Mouse (Mus musculus): ENCODE results near the gene Pafah1b2. TPM values are rescaled to one million over a fixed set of nuclear protein-coding genes. Genes with fewer than 3 reads are reported as not detected.
A peak's percentile ranks its signal among the peaks of the same experiment; 100 is the strongest.

The Pafah1b2 gene
- total RNA-seq, 2 experiments from 2014 or later: 85.1 to 87.3 TPM

DNA sequence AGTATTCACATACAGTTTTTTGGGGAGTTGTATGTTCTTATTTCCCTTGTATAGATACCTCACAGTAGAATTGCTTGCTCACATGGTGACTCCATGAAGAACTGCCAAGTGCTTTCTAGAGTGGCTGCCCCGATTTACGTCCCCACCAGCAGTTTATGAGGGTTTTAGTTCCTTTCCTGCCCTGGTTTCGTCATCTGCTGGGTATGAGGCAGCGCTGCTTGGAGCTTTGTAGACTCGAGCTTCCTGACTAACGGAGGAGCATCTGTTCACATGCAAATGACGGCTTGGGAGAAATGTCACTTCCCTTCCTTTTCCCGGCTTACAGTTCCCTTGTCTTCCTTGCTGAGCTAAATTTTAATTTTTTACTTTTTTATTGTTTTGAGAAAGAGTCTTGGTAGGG, 15.5 kb upstream of the Pafah1b2 start:
- intact Hi-C loops (cut with DNase I): no loop called here
- peak; percentile 33 to 34 for DNase-seq

DNA sequence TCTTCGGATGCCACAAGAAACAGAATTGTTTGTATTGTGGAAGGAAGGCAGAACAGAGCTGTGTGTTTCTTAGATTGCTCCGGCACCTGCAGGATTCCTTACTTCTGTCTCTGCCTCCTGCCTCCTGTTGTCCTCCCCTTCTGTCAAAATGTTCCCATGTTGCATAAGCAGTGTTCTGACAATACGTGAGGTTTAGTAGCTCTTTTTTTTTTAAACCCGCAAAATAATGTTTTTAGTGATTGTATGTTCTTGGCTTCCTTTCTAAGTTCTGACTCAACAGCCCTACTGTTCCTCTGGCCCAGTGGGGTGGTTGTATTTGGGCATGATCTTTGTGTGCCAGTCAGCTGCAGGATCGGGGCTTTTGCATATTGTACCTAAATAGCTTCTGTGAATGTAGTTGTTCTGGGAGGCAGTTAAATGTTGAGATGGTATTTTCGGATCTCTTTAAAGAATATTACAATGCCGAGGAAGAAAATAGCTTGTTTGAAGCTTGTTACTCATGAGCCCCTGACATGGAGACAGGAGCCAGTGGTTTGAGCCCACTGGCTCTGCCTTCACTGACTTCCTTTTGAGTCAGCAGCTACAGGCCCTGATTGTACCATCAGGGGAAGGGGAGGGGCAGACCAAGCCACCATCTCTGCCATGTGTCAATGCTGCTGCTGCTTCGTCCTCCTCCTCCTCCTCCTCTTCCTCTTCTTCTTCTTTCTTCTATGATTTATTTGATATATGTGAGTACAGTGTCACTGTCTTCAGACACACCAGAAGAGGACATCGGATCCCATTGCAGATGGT, 13.8 kb upstream of the Pafah1b2 start:
- no peak for DNase-seq
- intact Hi-C loops (cut with DNase I): no loop called here

DNA sequence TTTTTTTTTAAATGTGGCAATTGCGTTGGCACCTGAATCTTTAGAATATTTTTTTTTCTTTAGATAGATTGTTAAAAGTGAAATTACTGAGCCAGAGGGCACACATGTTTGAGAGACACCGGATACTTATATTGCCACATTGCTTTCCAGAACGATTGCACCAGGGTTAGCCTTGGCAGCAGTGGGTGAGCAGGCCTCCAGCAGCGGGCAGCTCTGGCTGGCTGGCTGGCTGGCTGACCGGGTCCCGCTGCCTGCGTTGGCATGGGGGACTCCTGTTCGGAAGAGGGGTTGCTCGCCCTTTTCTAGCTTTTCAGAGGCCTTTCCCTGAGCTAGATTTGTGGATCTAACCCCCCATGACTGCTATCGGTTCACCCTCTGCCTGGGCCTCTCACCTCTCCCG, 11.1 kb upstream of the Pafah1b2 start:
- DNase-seq: no peak
- intact Hi-C loops (cut with DNase I): no loop called here

GRCm38 (mm10) chr9:46019975-46020374, 7.5 kb upstream of the Pafah1b2 start:
- DNase-seq: no peak
- intact Hi-C loops (cut with DNase I): loop anchor here (5.0 kb wide), 1 partner anchor 47 kb away; no protein-coding TSS in a partner anchor

GRCm38 (mm10) chr9:46018316-46018715, 5.8 kb upstream of the Pafah1b2 start:
- intact Hi-C loops (cut with DNase I): loop anchor here (5.0 kb wide), 1 partner anchor 49 kb away; no protein-coding TSS in a partner anchor
- no peak for DNase-seq

DNA sequence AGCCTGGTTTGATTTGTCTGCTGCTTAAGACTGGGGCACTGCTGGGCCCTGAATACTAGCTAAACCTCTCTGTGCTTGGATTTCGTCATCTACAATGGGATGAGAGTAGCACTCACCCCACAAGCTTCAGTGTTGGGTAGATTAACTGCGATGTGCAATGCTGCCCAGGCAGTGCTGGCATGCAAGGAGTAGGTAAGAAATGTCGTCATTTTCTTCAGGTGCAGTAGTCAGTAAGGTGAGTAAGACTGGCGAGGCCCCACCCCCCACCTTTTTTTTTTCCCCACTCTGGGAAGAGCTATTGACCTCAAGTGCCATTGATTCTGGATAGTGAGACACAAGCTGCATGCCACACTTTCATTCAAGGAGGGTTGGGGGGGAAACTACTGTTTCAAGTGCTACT, 3.9 kb upstream of the Pafah1b2 start:
- intact Hi-C loops (cut with DNase I): loop anchor here (5.0 kb wide), 1 partner anchor 51 kb away; no protein-coding TSS in a partner anchor
- DNase-seq: no peak

DNA sequence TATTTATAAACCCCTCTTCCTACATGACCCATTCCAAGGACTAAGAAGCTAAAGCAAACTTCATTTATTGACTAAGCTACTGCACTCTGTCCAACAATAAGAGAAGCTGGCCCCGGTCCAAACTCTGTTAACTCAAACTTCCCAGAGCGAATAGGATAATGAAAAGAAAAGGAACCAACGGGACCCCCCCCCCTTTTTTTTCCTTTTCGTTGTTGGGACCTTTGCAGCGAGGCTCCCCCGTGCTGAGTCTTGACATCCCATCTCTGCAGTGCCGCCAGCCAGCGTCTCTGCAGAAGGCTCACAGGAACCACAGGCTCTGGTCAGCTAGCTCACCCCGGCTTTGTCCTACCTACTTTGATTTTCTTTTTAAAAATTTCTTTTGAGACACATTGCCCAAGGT, 3.3 kb upstream of the Pafah1b2 start:
- intact Hi-C loops (cut with DNase I): loop anchor here (5.0 kb wide), 1 partner anchor 51 kb away; no protein-coding TSS in a partner anchor

GRCm38 (mm10) chr9:46015081-46015551, 2.6 kb upstream of the Pafah1b2 start:
- intact Hi-C loops (cut with DNase I): loop anchor here (5.0 kb wide), 1 partner anchor 52 kb away; no protein-coding TSS in a partner anchor
- DNase-seq: peak; percentile 74 to 86

More for the DNA sequence above, 3.3 kb upstream of the Pafah1b2 start:
- DNase-seq: peak; percentile 57 to 73

DNA sequence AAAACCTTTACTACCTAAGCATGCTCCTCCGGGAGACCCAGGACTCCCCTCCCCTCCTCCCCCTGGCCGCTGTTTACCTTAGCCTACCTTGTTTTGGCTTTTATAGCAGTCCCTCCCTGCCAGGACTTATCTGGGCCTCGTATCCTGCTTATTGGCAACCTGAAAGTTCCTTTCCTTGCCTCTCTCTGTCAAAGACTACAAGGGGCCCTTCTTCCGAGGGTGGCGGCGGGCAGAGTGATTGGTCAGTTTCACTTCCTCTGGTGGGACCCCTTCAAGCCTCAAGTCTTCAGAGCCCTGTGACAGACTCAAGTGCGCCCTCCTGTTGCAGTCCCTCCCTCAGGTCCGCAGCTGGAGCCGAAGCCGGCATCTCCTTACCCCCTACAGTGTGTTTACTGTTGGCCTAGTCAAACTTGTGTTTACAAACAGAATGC, 1.8 kb upstream of the Pafah1b2 start:
- peak; percentile 62 to 65 for DNase-seq
- intact Hi-C loops (cut with DNase I): loop anchor here (5.0 kb wide), 1 partner anchor 108 kb away; no protein-coding TSS in a partner anchor

GRCm38 (mm10) chr9:46013616-46014015, 1.1 kb upstream of the Pafah1b2 start:
- peak; percentile 32 to 33 for DNase-seq

GRCm38 (mm10) chr9:46013009-46013586, 608 bp upstream of the Pafah1b2 start:
- intact Hi-C loops (cut with DNase I): loop anchor here (5.0 kb wide), 1 partner anchor 109 kb away; no protein-coding TSS in a partner anchor
- peak; percentile 65 to 77 for DNase-seq

More at GRCm38 (mm10) chr9:46013616-46014015, 1.1 kb upstream of the Pafah1b2 start:
- intact Hi-C loops (cut with DNase I): loop anchor here (5.0 kb wide), 1 partner anchor 109 kb away; no protein-coding TSS in a partner anchor

DNA sequence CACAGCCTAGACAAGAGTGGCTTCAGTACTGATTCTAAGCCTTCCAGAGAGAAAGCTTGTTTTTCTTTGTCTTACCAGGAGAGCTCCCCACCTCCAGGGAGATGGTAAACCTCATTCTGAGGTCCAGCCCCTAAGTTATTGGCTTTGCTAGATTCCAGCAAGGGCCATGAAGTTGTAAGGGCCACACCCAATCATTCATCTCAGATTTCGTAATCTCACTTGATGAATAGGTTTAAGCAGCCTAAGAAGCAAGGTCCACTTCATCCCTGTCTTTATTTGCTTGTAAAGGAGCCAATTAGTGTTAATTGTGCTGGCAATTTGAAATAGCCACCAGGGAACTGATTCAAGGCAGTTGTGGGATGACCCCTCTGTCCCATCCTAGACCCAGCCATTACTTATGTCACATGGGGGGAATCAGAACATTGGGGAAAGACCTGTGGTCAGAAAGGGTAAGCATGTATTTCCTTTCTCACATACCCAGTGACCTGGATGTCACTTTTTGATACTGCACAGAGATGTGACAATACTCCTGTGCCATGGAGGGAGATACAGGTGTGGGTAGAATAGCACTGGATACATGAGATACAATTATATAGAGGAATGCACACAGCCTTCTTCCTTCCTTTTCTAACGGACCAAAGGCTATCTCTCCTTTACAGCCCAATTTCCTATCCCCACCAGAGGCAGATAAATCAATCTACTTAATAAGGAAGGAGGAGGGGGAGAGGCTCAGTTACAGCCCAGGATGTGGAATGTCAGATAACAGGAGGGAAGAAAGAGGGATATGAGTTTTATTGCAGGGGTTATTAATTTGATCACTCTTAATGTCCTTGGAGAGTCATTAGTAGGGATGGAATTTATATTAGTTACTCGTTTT, 1.2 kb downstream of the Pafah1b2 start:
- no peak for DNase-seq
- intact Hi-C loops (cut with DNase I): loop anchor here (5.0 kb wide), 1 partner anchor 111 kb away; no protein-coding TSS in a partner anchor

DNA sequence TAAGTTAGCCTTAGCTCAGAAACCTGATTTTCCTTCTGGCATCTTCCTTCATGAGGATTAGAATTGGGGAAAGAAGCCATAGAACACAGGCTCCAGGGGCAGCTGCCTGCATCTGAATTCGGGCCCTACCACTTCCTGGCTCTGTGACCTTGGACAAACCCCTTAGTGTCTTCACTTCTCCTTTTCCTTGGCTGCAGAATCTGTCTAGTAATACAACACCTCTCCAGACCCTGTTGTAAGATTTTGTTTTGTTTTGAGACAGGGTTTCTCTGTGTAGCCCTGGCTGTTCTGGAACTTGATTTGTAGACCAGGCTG, 2.9 kb downstream of the Pafah1b2 start:
- DNase-seq: no peak
- intact Hi-C loops (cut with DNase I): no loop called here

GRCm38 (mm10) chr9:46008931-46009668, 3.4 kb downstream of the Pafah1b2 start:
- intact Hi-C loops (cut with DNase I): no loop called here
- no peak for DNase-seq

DNA sequence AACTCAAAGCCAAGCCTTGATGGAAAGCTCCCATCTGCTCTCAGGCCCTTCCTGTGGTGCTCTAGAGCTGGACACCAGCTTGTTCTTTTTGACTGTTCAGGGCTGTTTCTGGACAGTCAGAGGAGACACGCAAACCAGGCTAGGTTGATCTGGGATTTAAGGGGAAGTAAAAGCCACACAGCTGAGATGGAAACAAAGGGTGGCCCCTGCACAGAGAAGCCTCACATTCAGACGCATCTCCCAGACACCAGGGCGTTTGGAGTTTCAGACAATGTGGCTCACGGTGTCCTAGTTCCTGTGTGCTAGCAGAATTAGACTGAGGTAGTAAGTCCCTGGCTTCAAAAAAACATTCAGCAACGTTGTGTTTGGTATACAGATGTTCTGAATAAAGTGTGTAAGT, 6.3 kb downstream of the Pafah1b2 start:
- intact Hi-C loops (cut with DNase I): no loop called here
- no peak for DNase-seq

GRCm38 (mm10) chr9:46004529-46004928, 8.0 kb downstream of the Pafah1b2 start:
- DNase-seq: no peak
- intact Hi-C loops (cut with DNase I): loop anchor here (1.0 kb wide), 1 partner anchor 242 kb away; no protein-coding TSS in a partner anchor

GRCm38 (mm10) chr9:46003729-46004128, 8.8 kb downstream of the Pafah1b2 start:
- intact Hi-C loops (cut with DNase I): loop anchor here (1.0 kb wide), 2 partner anchors 188 to 243 kb away; no protein-coding TSS in a partner anchor
- peak; percentile 84 to 95 for DNase-seq

- no peak for DNase-seq
- intact Hi-C loops (cut with DNase I): no loop called here
Observed at GRCm38 (mm10) chr9:45999009-45999408, 13.5 kb downstream of the Pafah1b2 start.

- intact Hi-C loops (cut with DNase I): no loop called here
- DNase-seq: peak; percentile 69 to 77
Observed at GRCm38 (mm10) chr9:45985229-45985567, 27.3 kb downstream of the Pafah1b2 start.
